Mouse (Mus musculus): ENCODE measurements around the gene Apold1. TPM values are rescaled to one million over a fixed set of nuclear protein-coding genes. Genes with fewer than 3 reads are reported as not detected.
A peak's percentile ranks its signal among the peaks of the same experiment; 100 is the strongest.

Apold1 gene
- polyA plus RNA-seq, 1 experiment from 2014 or later: 0.83 TPM

- no peaks in the 10 kb centered on the region for H3K4me1 ChIP-seq (ENCODE audit: insufficient read depth)
- no peak overlapping the region for H3K9ac ChIP-seq
- 0 out of 2 replicates have a peak, but pooled peaks have one; percentile 38 for ATAC-seq (ENCODE audit: insufficient read depth)
- no peak for DNase-seq
- H3K27ac ChIP-seq (ENCODE audit: low read depth): no peak overlapping the region
- H3K9me3 ChIP-seq (ENCODE audit: low read depth, low read length): no peaks in the 10 kb centered on the region
- H3K4me3 ChIP-seq (ENCODE audit: low read depth, low read length): no peak overlapping the region
- peaks cover 11% of the 10 kb centered on the region for H3K36me3 ChIP-seq (ENCODE audit: insufficient read depth)
- no peak for TF ChIP-seq CTCF (IDR thresholded peaks at IDR 0.05; ENCODE audit: low read depth)
- H3K4me2 ChIP-seq: no peak overlapping the region
- no peaks in the 10 kb centered on the region for H3K27me3 ChIP-seq (ENCODE audit: insufficient read depth, low read length)
- WGBS: 62% methylated on average over 6 of the region's 6 CpGs
Observed at GRCm38 (mm10) chr6:134946054-134946453, 35.5 kb upstream of the Apold1 start.

GRCm38 (mm10) chr6:134946858-134947257 is 34.7 kb upstream of the Apold1 start:
- H3K9ac ChIP-seq: no peak overlapping the region
- no peak overlapping the region for H3K4me3 ChIP-seq (ENCODE audit: low read depth, low read length)
- no peaks in the 10 kb centered on the region for H3K4me1 ChIP-seq (ENCODE audit: insufficient read depth)
- ATAC-seq (ENCODE audit: insufficient read depth) (no peak), DNase-seq (no peak)
- no peak overlapping the region for H3K27ac ChIP-seq (ENCODE audit: low read depth)
- no peak for TF ChIP-seq CTCF (IDR thresholded peaks at IDR 0.05; ENCODE audit: low read depth)
- H3K36me3 ChIP-seq (ENCODE audit: insufficient read depth): peaks cover 17% of the 10 kb centered on the region
- H3K27me3 ChIP-seq (ENCODE audit: insufficient read depth, low read length): no peaks in the 10 kb centered on the region
- whole genome bisulfite sequencing: 81% methylated on average over 9 of the region's 9 CpGs
- no peaks in the 10 kb centered on the region for H3K9me3 ChIP-seq (ENCODE audit: low read depth, low read length)
- H3K4me2 ChIP-seq: no peak overlapping the region

GRCm38 (mm10) chr6:134947311-134948087 is 34.0 kb upstream of the Apold1 start:
- Histone ChIP-seq H3K27me3 (ENCODE audit: insufficient read depth, low read length) (no peaks in the 10 kb centered on the region), H3K27ac (ENCODE audit: low read depth) (no peak overlapping the region), H3K4me3 (ENCODE audit: low read depth, low read length) (no peak overlapping the region), H3K9ac (no peak overlapping the region), H3K4me2 (no peak overlapping the region), H3K36me3 (ENCODE audit: insufficient read depth) (peaks cover 15% of the 10 kb centered on the region), H3K4me1 (ENCODE audit: insufficient read depth) (no peaks in the 10 kb centered on the region), H3K9me3 (ENCODE audit: low read depth, low read length) (no peaks in the 10 kb centered on the region)
- ATAC-seq (ENCODE audit: insufficient read depth): 0 out of 2 replicates have a peak, but pooled peaks have one; percentile 21
- DNase-seq: peak; percentile 85
- WGBS: 45% methylated on average over 13 of the region's 13 CpGs
- TF ChIP-seq CTCF (IDR thresholded peaks at IDR 0.05; ENCODE audit: low read depth): peak; percentile 66

- no peaks in the 10 kb centered on the region for H3K27me3 ChIP-seq (ENCODE audit: insufficient read depth, low read length)
- H3K9ac ChIP-seq: no peak overlapping the region
- H3K27ac ChIP-seq (ENCODE audit: low read depth): no peak overlapping the region
- no peaks in the 10 kb centered on the region for H3K4me1 ChIP-seq (ENCODE audit: insufficient read depth)
- no peak for ATAC-seq (ENCODE audit: insufficient read depth)
- H3K4me2 ChIP-seq: no peak overlapping the region
- no peak overlapping the region for H3K4me3 ChIP-seq (ENCODE audit: low read depth, low read length)
- WGBS: 63% methylated on average over 11 of the region's 11 CpGs
- no peak for DNase-seq
- peaks cover 16% of the 10 kb centered on the region for H3K36me3 ChIP-seq (ENCODE audit: insufficient read depth)
- no peak for TF ChIP-seq CTCF (IDR thresholded peaks at IDR 0.05; ENCODE audit: low read depth)
- no peaks in the 10 kb centered on the region for H3K9me3 ChIP-seq (ENCODE audit: low read depth, low read length)
Observed at GRCm38 (mm10) chr6:134948522-134949061, 32.9 kb upstream of the Apold1 start.

GRCm38 (mm10) chr6:134949241-134949640 is 32.3 kb upstream of the Apold1 start:
- Histone ChIP-seq H3K4me2 (no peak overlapping the region), H3K27me3 (ENCODE audit: insufficient read depth, low read length) (no peaks in the 10 kb centered on the region), H3K4me3 (ENCODE audit: low read depth, low read length) (no peak overlapping the region), H3K4me1 (ENCODE audit: insufficient read depth) (no peaks in the 10 kb centered on the region), H3K27ac (ENCODE audit: low read depth) (no peak overlapping the region), H3K9ac (no peak overlapping the region), H3K9me3 (ENCODE audit: low read depth, low read length) (no peaks in the 10 kb centered on the region), H3K36me3 (ENCODE audit: insufficient read depth) (peaks cover 15% of the 10 kb centered on the region)
- ATAC-seq (ENCODE audit: insufficient read depth) (no peak), DNase-seq (no peak)
- no peak for TF ChIP-seq CTCF (IDR thresholded peaks at IDR 0.05; ENCODE audit: low read depth)
- WGBS: 85% methylated on average over 3 of the region's 3 CpGs

GRCm38 (mm10) chr6:134951364-134951763 is 30.2 kb upstream of the Apold1 start:
- Histone ChIP-seq H3K4me1 (ENCODE audit: insufficient read depth) (no peaks in the 10 kb centered on the region), H3K4me2 (no peak overlapping the region)
- no peak for ATAC-seq (ENCODE audit: insufficient read depth)

GRCm38 (mm10) chr6:134953976-134954375 is 27.5 kb upstream of the Apold1 start:
- Histone ChIP-seq H3K9me3 (ENCODE audit: low read depth, low read length) (no peaks in the 10 kb centered on the region), H3K27me3 (ENCODE audit: insufficient read depth, low read length) (no peaks in the 10 kb centered on the region), H3K4me1 (ENCODE audit: insufficient read depth) (no peaks in the 10 kb centered on the region), H3K4me2 (no peak overlapping the region), H3K36me3 (ENCODE audit: insufficient read depth) (peaks cover 13% of the 10 kb centered on the region), H3K9ac (no peak overlapping the region), H3K27ac (ENCODE audit: low read depth) (no peak overlapping the region), H3K4me3 (ENCODE audit: low read depth, low read length) (no peak overlapping the region)
- no peak for TF ChIP-seq CTCF (IDR thresholded peaks at IDR 0.05; ENCODE audit: low read depth)
- WGBS: 62% methylated on average over 11 of the region's 11 CpGs
- DNase-seq (no peak), ATAC-seq (ENCODE audit: insufficient read depth) (no peak)

More at GRCm38 (mm10) chr6:134951364-134951763, 30.2 kb upstream of the Apold1 start:
- DNase-seq: no peak
- no peak for TF ChIP-seq CTCF (IDR thresholded peaks at IDR 0.05; ENCODE audit: low read depth)
- peaks cover 13% of the 10 kb centered on the region for H3K36me3 ChIP-seq (ENCODE audit: insufficient read depth)
- no peaks in the 10 kb centered on the region for H3K27me3 ChIP-seq (ENCODE audit: insufficient read depth, low read length)
- H3K4me3 ChIP-seq (ENCODE audit: low read depth, low read length): no peak overlapping the region
- WGBS: 79% methylated on average over 5 of the region's 5 CpGs
- H3K27ac ChIP-seq (ENCODE audit: low read depth): no peak overlapping the region
- H3K9ac ChIP-seq: no peak overlapping the region
- H3K9me3 ChIP-seq (ENCODE audit: low read depth, low read length): no peaks in the 10 kb centered on the region
